Comparison of ENCODE assay signal across 12 mouse cellular contexts in genomic region chr9:123402215-123402614, GRCm38 (mm10).
"Had no signal": no experiment of that assay in that cellular context is flagged by ENCODE, and none has a peak within 500 bp of the region (broad histone marks: within the 10 kb centered on the region; RNA-seq: fewer than 3 reads in every experiment).

No protein-coding gene starts in this region.

- DNase-seq: kidney, adult 8-10 months; kidney, postnatal 36 days; lung, postnatal 14 days; right cerebral cortex, adult 18-20 months; right cerebral cortex, postnatal 25 days; thymus, postnatal 4 days had no signal

- H3K9ac ChIP-seq: limb, embryonic 15.5 days; liver, embryonic 12.5 days; lung, embryonic 15.5 days; midbrain, embryonic 13.5 days; neural tube, embryonic 15.5 days had no signal

- H3K27ac ChIP-seq: limb, embryonic 15.5 days; liver, embryonic 12.5 days; lung, embryonic 15.5 days; midbrain, embryonic 13.5 days; neural tube, embryonic 15.5 days had no signal

- H3K36me3 ChIP-seq: lung, embryonic 15.5 days; midbrain, embryonic 13.5 days; neural tube, embryonic 15.5 days had no signal

- ATAC-seq: liver, embryonic 12.5 days; midbrain, embryonic 13.5 days had no signal

- H3K4me1 ChIP-seq: limb, embryonic 15.5 days; liver, embryonic 12.5 days; neural tube, embryonic 15.5 days had no signal

- H3K9me3 ChIP-seq: limb, embryonic 15.5 days; liver, embryonic 12.5 days; lung, embryonic 15.5 days; midbrain, embryonic 13.5 days; neural tube, embryonic 15.5 days had no signal

- H3K4me3 ChIP-seq: limb, embryonic 15.5 days; liver, embryonic 12.5 days; lung, embryonic 15.5 days; midbrain, embryonic 13.5 days; myocyte; neural tube, embryonic 15.5 days had no signal

- H3K27me3 ChIP-seq: limb, embryonic 15.5 days; liver, embryonic 12.5 days; lung, embryonic 15.5 days; midbrain, embryonic 13.5 days; neural tube, embryonic 15.5 days had no signal

- H3K4me2 ChIP-seq: limb, embryonic 15.5 days; liver, embryonic 12.5 days; lung, embryonic 15.5 days; midbrain, embryonic 13.5 days; neural tube, embryonic 15.5 days had no signal
